Mouse (Mus musculus): ENCODE data around the gene Schip1.

Gene Schip1

DNA sequence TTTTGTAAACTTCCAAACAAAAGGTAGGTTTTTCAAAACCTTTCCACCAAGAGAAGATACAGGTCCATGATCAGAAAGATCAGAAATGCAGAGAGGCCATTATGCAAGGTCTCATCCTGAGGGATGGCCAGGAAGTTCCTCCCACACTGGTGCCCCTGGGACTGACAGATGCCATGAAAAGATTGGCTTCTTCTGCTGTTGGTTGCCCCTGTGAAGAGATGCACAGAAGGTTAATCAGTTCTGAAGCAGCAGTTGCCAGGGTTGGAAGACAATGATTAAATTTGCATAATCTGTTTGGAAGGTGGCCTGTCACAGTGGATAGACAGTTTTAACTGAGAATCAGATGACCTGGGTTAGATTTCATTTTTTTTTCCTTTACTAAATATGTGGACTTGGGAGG lies 319.1 kb downstream of the Schip1 start:
- no peak for DNase-seq (ENCODE audit: low read depth, low spot score)

DNA sequence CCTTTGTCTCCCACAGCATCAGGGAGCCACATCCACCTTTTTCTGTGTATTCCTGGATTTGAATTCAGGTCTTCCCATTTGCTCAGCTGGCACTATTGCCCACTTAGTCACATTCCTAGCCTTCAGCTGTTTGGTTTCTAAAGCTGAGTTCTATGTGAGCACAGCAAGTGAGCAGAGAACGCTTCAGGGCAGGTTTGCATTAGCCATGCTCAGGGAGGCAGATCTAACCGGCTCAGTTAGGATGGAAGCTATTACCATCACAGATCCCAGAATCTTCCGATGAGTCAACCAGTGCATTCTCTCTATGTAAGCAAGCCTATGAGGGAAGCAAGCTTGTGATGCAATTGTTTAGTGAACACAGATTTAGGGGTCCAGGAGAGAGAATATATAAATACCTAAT lies 320.9 kb downstream of the Schip1 start:
- DNase-seq (ENCODE audit: low read depth, low spot score), result no peak

DNA sequence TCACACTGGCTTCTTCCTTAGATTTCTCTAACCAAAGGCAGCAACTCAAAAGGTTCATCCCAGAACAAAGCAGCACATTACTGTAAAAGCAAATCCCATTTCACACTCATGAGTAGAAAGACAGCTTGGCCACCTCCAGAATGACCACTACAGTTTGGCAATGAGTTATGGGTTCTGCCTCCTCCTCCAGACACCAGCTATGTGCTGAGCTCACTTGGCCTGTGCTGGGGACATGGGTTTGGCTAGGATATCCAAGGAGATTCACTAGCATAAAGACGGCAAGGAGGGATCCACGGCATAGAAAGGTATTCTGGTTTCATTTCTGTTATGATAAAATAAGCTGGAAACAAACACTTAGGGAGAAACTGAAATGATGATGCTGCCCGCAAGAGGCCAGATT lies 323.4 kb downstream of the Schip1 start:
- no peak for DNase-seq (ENCODE audit: low read depth, low spot score)

DNA sequence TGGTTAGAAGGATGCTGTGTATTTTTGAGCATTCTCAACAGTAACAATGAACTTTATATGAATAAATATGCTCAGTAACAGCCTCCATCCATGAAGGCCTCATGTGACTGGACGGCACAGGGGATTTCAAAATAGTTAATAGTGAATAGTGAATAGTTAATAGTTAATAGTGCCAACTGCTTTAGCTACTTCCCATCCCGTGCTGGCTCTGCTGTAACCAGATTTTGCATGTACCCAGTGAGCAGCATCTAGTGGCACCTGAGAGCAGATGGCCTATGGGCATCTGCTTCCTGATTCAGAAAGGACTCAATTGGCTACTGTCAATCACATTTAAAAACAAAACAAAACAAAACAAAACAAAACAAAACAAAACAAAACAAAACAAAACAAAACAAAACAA lies 329.0 kb downstream of the Schip1 start:
- no peak for DNase-seq (ENCODE audit: low read depth, low spot score)

DNA sequence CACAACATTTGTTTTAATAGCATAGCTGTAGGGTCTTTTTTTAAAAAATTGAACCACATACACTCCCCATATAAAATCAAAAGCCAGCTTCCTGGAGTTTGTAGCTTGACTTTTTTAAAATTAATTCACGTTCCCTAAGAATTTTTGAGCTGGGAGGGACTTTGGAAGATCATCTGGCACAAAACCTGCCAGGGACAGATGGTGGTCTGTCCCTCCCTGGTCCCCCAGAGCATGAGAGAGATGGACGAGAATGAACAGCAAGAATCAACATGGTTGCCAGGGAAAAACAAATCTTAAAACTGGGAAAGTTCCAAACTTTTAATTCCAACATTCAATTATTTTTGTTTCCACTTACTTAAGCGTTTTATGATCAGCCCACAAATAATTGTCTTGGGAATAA lies 334.1 kb downstream of the Schip1 start:
- no peak for DNase-seq (ENCODE audit: low read depth, low spot score)

DNA sequence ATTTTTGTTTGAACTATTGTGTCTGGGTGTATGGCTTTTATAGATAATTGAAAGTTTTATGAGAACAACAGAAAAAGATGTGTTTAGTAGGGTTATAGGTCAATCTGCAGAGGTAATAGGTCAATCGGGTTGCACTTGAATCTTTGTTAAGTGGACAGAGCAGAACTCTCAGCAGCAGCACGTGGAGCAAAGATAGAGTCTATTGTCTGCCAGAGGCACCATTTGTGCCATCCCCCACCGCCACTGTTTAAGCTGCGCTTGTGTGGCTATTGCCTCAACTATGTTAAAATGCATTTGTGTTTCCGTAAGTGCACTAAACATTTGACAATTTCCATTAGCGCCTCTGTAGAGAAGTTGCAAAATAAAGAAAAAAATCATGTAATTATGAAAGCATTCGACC lies 335.5 kb downstream of the Schip1 start:
- no peak for DNase-seq (ENCODE audit: low read depth, low spot score)

DNA sequence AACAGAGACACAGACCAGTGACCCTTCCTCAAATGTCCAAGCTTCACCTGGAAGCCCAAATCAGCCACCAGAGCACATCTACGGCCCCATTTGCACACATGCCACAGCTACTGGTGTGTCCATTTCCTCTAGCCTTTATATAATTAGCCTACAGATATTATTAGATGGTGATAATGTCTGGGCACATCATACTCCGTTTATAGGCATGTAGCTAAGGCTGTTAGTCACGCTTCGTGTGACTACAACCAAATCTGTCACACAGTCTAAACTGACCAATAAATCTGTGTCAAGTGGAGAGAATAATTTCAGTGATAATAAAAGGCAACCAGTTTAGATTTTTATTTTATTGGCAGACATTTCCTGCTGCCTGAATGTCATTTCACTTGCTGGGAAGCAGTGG lies 338.7 kb downstream of the Schip1 start:
- no peak for DNase-seq (ENCODE audit: low read depth, low spot score)

DNA sequence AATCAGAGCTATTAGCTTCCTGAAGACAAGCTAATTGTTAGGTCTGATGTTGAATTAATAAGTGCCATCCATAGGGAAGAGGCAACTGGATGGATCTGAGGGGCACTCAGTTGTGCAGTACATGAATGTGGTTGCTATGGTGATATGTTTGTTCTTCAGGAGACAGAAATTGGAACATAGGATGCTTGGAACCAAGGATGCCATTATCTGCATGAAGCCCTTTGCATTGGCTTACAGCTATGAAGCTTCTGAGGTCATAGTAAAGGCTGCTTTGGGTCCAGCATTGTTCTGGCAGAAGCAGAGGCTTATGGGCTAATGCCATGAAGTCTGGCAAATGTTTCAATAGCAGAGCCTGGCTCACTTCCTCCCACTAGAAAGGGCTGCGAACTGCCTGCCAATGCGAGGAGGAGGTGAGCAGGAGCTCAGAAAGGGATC lies 339.2 kb downstream of the Schip1 start:
- no peak for DNase-seq (ENCODE audit: low read depth, low spot score)

DNA sequence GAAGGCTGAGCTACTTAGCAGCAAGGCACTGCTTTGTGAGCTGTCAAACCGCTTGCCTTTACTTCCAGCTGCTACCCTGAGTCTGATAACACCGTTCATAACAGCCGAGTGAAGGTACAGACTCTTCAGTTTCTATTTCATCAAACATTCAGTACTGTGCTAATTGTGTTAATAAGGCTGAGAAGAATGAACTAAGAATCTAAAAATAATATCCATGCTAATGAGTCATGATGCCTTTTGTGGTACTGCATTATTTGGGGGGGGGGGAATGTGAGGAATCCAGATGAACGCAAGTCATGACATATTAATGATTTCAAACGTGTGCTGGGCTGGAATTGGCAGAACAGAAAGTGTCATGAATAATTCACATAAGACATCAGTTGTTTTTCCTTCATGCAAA lies 341.1 kb downstream of the Schip1 start:
- no peak for DNase-seq (ENCODE audit: low read depth, low spot score)

DNA sequence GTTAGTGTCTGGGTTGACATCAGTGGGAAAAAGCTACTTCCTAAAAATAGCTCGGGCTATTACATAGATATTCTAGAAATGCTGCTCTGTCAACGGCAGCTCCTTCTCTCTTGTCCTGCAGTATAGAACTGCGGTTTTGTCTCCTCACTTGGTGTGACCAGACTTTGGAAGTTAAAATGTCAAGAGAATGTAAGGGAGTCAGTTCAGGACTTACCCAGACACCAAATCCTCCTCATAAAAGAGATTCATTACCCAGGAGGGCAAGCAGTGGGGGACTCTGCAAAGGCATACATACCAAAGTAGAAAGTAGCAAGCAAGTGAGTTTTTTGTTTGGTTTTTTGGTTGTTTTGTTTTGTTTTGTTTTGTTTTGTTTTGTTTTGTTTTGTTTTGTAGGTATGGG lies 347.7 kb downstream of the Schip1 start:
- no peak for DNase-seq (ENCODE audit: low read depth, low spot score)

DNA sequence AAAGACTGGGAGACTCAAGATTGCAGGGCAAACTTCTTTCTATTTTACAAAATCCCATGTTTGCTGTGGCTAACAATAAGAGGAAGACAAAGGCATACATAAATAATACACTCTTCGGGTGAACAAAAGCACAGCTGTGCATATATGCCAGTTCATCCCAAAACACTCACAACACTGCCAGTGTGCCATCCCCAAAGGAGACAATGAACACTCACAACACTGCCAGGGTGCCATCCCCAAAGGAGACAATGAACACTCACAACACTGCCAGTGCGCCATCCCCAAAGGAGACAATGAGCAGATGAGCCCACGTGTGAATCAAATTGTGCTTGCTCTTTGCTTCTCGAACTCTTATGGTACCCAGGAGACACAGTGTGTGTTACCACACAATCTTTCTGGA lies 355.2 kb downstream of the Schip1 start:
- DNase-seq (ENCODE audit: low read depth, low spot score), result no peak

DNA sequence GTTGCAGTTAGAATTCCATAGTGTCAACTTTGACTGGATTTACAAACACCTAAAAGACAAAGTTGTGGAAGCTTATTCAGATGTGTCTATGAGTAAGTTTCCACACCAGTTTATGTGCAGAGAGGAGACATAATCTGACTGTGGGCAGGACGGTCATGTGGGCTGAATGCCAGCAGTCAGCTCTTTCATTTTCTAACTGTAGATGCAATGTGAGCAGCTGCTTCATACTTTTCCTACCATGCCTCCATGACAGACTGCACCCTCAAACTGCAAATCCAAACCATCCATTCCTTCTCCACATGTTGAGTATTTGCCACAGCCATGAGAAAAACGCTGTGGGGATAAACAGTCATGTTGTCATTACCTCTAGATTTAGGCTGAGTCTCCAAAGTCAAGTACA lies 356.3 kb downstream of the Schip1 start:
- DNase-seq (ENCODE audit: low read depth, low spot score), result no peak

DNA sequence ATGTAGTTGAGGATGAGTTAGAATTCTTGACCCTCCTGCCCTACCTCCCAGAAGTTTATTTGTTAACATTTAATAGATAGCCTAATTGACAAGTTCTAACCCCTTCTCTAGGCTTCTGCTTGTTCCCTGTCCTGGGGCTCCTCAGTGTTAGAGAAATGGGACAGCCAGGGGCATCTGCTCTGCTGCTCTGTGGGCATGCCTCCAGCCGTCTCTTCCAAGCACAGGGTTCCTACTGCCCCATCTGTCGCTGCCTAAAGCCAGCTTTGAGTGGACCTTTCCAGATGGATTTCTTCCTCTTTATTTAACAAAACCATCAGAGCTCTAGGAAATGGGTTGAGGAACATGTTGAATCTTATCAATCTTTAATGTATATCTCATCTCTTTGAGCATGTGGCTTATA lies 357.2 kb downstream of the Schip1 start:
- DNase-seq (ENCODE audit: low read depth, low spot score), result no peak

DNA sequence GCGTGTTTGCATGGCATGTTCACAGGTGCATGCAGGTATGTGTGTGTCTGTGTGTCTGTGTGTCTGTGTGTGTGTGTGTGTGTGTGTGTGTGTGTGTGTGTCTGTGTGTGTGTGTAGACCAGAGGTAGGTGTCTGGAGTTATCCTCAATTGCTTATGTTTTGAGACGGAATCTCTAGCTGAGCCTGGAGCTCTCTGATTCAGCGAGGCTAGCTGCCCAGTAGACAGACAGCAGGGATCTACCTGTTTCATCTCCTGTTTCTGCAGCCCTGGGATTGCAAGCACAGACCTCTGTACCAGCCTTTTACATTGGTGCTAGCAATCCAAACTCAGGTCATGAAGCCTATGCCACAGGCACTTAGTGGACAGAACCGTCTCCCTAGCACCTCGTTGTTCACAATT lies 363.5 kb downstream of the Schip1 start:
- no peak for DNase-seq (ENCODE audit: low read depth, low spot score)

DNA sequence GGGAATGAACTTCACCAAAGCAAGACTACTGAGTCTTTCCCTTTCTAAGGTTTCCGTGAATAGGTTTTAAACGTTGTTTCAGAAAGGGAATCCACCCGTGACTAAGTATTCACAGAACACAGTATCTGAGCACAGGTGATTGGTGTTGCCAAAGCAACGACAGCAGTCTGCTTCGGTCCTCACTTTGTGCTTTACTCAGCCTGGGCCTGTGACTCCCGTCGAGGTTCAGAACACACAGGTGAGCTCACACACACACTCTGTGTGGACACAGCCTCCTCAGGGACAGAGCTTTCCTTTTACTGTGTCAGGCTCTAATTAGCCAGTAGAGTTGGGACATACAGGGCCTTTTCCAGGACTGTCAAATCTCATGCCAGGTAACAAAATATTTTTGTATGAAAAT lies 369.8 kb downstream of the Schip1 start:
- DNase-seq (ENCODE audit: low read depth, low spot score), result no peak

DNA sequence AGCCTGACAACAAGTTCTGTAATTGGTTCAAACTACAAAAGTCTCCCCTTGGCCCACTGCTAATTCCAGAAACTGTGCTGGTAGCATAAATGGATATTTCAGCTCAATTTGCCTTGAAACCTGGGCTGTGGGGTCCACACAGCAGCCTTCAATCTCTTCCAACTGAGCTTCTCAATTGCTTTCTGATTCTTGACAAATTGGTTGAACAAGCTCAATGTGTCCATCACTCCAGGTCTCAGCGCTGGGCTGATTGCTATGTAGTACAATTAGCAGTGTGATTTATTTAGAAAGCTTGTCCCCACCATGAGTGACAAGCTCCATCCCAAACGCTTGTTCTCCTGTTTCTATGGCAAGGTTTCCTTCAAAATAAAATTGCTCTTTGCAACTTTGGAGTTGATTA lies 370.3 kb downstream of the Schip1 start:
- DNase-seq (ENCODE audit: low read depth, low spot score), result no peak

DNA sequence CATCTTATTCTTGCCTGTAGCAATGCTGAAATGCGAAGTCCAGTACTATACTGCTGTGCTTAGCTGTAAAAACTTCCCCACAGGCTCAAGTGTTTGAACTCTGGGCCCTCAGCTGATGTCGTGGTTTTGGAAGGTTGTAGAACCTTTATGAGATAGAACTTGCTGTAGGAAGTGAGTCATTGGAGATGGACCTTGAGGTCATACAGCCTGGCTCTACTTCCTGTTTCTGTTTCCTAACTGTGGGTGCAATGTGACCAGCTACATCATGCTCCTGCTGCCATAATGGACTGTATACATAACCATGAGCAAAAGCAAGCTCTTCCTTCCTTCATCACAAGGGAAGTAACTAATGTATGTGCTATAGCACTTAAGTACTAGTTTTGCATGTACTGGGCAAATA lies 383.9 kb downstream of the Schip1 start:
- no peak for DNase-seq (ENCODE audit: low read depth, low spot score)

DNA sequence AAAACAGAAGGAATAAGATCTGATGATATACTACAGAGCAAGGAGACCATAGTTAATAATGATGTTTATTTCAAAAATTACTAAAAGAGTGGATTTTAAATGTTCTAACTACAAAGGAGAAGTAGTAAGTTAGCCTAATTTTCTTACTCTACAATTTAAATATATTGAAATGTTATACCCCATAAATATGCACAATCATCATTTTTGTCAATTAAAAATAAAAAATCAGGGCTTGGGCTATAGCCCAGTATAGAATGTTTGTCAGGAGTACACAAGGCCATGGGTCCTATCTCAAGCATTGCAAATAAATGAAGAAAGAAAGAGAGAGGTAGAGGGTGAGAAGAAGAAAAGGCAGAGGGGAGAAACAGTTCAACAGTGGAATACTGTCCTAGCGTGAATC lies 387.0 kb downstream of the Schip1 start:
- no peak for DNase-seq (ENCODE audit: low read depth, low spot score)

DNA sequence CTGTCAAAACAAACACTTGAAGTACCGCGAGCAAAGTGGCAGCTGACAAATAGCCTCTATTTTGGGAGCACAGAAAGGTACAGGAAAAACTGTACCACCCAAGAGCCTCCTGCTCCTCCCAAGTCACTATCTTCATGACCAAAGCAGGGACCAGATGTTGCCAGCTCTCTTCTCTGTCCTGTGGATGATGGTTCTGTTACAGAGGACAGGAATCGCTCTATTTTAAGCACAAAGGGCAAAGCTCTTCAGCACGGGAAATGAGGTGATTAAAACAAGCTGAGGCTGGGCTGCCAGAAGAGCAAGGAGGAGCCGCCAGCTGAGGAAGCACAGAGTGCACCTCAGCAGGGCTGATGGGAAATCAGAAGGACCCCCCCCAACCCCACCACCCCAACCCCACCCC lies 388.7 kb downstream of the Schip1 start:
- DNase-seq (ENCODE audit: low read depth, low spot score), result peak; percentile 47

DNA sequence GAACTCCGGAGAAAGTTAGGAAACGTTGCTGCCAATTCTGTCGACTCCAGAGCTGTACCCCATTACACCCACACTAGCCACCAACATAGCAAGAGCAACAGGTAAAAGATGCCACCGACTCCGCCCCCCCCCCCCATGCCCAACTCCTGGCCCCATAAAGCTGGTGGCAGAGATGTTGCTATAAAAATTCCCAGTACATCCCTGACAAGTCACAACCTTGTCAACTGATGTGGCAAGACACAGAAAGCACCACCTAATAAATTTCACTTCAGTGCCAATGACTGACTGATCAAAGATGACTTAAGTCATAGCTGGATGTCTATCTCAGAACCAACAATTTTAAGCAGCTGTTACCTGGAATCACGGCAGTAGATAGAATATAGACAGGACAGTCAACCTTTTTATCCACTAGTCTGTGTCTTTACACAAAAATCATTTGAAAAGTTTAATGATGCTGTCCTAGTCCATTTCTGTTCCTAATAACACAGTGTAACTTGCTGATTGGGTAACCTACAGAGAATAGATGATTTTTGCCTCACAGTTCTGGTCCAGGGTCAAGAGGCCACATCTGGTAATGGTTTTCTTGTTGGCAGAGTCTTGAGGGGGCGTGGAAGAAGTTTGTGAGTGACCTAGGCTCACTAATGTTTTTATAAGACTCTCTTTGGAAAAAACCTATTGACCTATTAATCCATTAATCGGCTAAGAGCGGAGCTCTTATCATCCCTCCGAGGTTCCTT lies 389.3 kb downstream of the Schip1 start:
- peak; percentile 66 for DNase-seq (ENCODE audit: low read depth, low spot score)

DNA sequence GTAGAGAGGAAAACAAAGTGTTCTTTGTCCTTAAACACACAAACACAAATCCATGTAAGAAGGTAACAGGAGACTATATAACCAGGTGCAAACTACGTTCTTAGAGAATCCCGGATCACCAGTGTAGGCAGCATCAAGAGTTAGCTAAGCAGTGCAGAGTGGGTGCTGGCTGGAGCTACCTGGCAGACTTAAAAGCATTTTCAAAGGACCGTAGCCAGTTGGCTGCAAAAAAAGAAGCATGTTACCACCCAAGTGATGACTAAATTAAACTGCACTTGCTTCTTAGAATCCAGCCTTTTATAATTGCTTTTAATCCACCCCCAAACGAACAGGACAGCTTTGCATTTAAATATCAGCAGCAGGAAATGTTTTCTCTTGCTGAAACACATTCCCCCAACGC lies 402.0 kb downstream of the Schip1 start:
- no peak for DNase-seq (ENCODE audit: low read depth, low spot score)

DNA sequence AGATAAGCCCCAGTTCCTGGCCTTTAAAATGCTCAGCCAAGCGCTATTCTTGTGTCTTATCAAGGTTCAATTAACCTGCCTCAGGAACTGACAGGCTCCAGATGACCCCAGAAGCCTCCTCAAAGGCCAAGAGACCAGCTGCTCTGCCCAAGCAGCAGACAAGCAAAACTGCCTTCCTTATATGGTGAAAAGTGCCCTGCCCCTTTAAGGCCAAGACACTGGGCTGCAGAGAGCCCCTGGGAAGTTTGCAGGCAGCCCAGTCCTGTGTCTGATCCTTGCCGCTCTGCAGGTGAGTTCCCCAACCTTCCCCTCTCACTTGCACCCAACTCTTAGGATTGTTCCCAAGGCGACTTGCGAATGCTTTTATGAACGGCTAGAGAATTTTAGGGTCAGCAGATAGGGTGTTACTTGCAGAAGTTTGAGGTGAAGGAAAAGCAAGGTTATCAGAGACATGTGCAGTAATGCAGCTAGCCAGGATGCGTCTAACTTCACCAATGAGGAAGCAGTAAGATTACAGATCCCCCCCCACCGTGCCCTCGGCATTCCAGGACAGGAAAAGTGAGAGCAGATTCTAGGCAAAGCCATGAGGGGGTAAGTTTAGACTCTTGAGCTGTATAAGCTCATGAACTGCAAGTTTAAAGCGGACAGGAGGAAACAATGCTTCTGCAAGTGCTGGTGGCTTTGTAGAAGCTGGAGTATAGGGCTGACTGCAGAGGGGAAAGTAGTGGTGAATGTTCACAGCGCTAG lies 403.5 kb downstream of the Schip1 start:
- peak; percentile 53 for DNase-seq (ENCODE audit: low read depth, low spot score)

DNA sequence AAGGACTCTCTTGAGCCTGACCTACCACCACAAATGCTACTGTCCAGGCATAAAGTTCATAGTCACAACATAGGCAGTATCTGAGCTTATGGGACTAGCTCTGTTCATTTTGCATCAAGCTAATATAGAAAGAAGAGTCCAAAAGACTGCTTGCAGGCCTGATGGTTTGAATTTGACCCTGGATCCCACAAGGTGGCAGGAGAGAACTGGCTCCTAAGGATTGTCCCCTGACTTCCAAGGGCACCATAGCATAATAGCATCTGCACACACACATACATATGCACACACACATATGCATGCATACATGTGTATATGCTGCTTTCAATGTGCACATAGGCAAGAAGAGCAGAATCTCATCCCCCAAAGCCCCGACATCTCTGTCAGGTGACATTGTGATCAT lies 405.0 kb downstream of the Schip1 start:
- DNase-seq (ENCODE audit: low read depth, low spot score), result no peak
